Mouse (Mus musculus) central nervous system, embryonic 14 days (tissue): ENCODE measurements around the gene Crygc. TPM values are rescaled to one million over a fixed set of nuclear protein-coding genes. Genes with fewer than 3 reads are reported as not detected.

Source experiments
- polyA plus RNA-seq: library from polyadenylated mRNA; depleted of rRNA; stranded (reverse); fragments of >200 nt; gene quantifications from 2 replicates; pipeline ENCODE4 v1.2.3, GENCODE M21; 2012; rRNA removed

Crygc gene
- not detected in 2 replicates for polyA plus RNA-seq

GRCm38 (mm10) chr1:65073589-65073988 is at the start of gene Crygc:
Crygc (minus strand) TSS chr1:65073689.

GRCm38 (mm10) chr1:65122574-65123372 is 49.3 kb upstream of the Crygc start, which contains the start of gene D630023F18Rik:
D630023F18Rik (minus strand) TSS chr1:65123214.

GRCm38 (mm10) chr1:65119438-65119837 is 45.9 kb upstream of the Crygc start, which contains the start of gene Gm28845:
Gm28845 (minus strand) TSS chr1:65119558.

GRCm38 (mm10) chr1:65103273-65103672 is 29.8 kb upstream of the Crygc start, which contains the start of gene Cryga:
Cryga (minus strand) TSS chr1:65103373.

GRCm38 (mm10) chr1:65082188-65082587 is 8.7 kb upstream of the Crygc start, which contains the start of gene Crygb:
Crygb (minus strand) TSS chr1:65082288.

GRCm38 (mm10) chr1:65063352-65063751 is 10.1 kb downstream of the Crygc start, which contains the start of gene Crygd:
Crygd (minus strand) TSS chr1:65063452.

GRCm38 (mm10) chr1:65050952-65051351 is 22.5 kb downstream of the Crygc start, which contains the start of gene Cryge:
Cryge (minus strand) TSS chr1:65051149.

GRCm38 (mm10) chr1:65032641-65033040 is 40.8 kb downstream of the Crygc start, which contains the start of gene Akr1cl:
Akr1cl (minus strand) TSS chr1:65032759.

Other genes with a start within 250 kb of the Crygc start
- gene Plekhm3, start 116.9 kb downstream of the Crygc start, polyA plus RNA-seq = 4.9 and 5.3 TPM in 2 replicates
- gene Akr1cl, start 40.9 kb downstream of the Crygc start, polyA plus RNA-seq = not detected in 2 replicates
- not detected in 2 replicates for gene Cryge, start 22.5 kb downstream of the Crygc start, polyA plus RNA-seq
- not detected in 2 replicates for gene Crygd, start 10.2 kb downstream of the Crygc start, polyA plus RNA-seq
- gene Crygb, start 8.6 kb upstream of the Crygc start, polyA plus RNA-seq = 0.13 and 0.28 TPM in 2 replicates
- not detected in 2 replicates for gene Cryga, start 29.7 kb upstream of the Crygc start, polyA plus RNA-seq
- 0.11 and 0.13 TPM in 2 replicates for gene Gm28845, start 45.9 kb upstream of the Crygc start, polyA plus RNA-seq
- gene D630023F18Rik, start 49.5 kb upstream of the Crygc start, polyA plus RNA-seq = 0.44 and 0.85 TPM in 2 replicates
- 193 and 224 TPM in 2 replicates for gene Idh1, start 112.8 kb upstream of the Crygc start, polyA plus RNA-seq
- 12.9 and 13.9 TPM in 2 replicates for gene Pikfyve, start 113.0 kb upstream of the Crygc start, polyA plus RNA-seq
- gene Pth2r, start 208.4 kb upstream of the Crygc start, polyA plus RNA-seq = 0.60 and 0.75 TPM in 2 replicates